Mouse (Mus musculus) cortical plate, adult 2 months (tissue): ENCODE measurements around the gene Lhfp. TPM values are rescaled to one million over a fixed set of nuclear protein-coding genes. Genes with fewer than 3 reads are reported as not detected.

ENCODE experiments used
- H3K27ac ChIP-seq: fragments of 200-500 bp; 2 replicates; pipeline ENCODE4 v1.5.1; 2012; ENCODE audit warnings: low read length, control low read depth, inconsistent platforms; ENCODE audit not compliant: insufficient read depth
- H3K4me1 ChIP-seq: fragments of 200-500 bp; 2 replicates; pipeline ENCODE4 v1.6.1; 2011; ENCODE audit warnings: low read length; ENCODE audit not compliant: control insufficient read depth, insufficient read depth
- H3K4me3 ChIP-seq: fragments of 200-500 bp; 2 replicates; pipeline ENCODE4 v1.5.1; 2011; ENCODE audit warnings: mild to moderate bottlenecking, low read length, control low read depth; ENCODE audit not compliant: insufficient read depth
- CTCF ChIP-seq: fragments of 200-500 bp; IDR thresholded peaks from 2 replicates; pipeline ENCODE4 v1.5.1; 2011; ENCODE audit warnings: mild to moderate bottlenecking, control low read depth, low read length; ENCODE audit not compliant: insufficient read depth; ENCODE audit errors: extremely low read depth
- POLR2A ChIP-seq: fragments of 200-500 bp; IDR thresholded peaks from 2 replicates; pipeline ENCODE4 v1.6.1; 2011; ENCODE audit warnings: mild to moderate bottlenecking, low read length, control low read depth; ENCODE audit not compliant: insufficient read depth; ENCODE audit errors: extremely low read depth
- polyA plus RNA-seq: library from polyadenylated mRNA; depleted of rRNA; stranded (reverse); fragments of >200 nt; gene quantifications from 2 replicates; pipeline ENCODE4 v1.2.3, GENCODE M21; 2012

The Lhfp gene
- polyA plus RNA-seq, 1 experiment: 35.1 TPM

DNA sequence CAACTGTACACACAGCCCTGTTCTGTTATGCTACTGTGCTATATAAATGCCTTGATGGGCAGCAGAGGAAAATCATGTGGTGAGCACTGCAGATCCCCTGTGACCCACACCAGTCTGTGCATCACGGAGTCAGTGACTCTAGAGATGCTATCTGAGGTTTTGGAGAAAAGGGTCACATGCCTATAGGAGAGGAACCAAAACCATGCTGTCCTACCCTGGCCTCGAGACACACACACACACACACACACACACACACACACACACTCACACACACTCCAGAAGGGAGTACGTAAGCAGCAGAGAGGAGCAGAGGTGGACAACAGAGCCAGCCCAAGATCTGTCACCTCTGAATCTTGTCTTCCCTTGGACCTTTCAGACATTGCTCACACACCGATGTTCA, 195.1 kb downstream of the Lhfp start:
- Histone ChIP-seq H3K4me1 (no peaks in the 10 kb centered on the region), H3K4me3 (no peak overlapping the region), H3K27ac (no peak overlapping the region)
- TF ChIP-seq POLR2A: no peak
- TF ChIP-seq CTCF: no peak

DNA sequence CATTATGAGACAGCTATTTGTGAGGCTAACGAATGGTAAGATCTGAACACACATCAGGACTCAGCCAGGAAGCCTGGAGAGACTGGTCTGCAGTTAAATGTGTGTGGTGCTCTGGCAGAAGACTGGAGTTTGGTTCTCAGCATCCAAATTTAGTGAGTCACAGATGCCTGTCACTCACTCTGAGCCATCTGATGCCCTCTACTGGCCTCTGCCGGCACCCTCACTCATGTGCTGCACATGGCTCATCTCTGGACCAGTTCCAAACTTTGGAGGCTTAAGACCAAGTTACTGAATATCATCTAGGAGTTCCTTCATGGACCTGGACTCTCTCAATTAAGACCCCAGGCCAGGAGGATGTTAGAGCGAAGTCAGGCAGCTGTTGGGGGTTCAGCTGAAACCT, 198.8 kb downstream of the Lhfp start:
- Histone ChIP-seq H3K27ac (no peak overlapping the region), H3K4me3 (no peak overlapping the region), H3K4me1 (no peaks in the 10 kb centered on the region)
- TF ChIP-seq POLR2A: no peak
- TF ChIP-seq CTCF: no peak

DNA sequence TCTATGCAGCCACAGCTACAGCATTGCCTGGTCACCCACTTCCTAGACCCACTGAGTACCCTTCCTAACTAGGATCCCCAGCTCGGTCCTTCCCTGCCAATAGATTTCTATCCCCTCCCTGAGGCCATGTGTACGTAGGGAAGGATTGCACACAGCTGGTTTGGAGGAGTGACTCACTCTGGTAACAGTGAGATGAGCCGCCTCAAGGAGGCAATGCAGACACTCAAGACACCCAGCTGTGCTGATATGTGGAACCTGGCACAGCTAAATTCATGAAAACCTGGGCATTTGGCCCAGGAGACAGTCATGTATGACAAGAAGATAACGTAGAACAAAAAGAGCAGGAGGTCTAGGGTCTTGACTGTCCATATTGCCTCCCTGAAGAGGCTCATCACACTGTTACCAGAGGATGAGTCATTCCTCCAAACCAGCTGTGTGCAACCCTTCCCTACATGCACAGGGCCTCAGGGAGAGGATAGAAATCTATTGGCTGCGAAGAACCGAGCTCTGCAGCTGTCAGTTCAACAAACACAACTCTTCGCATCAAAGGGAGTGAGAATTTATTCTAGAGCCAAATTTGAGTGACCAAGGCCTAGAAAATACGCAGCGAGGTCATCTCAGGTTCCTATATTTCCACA, 204.4 kb downstream of the Lhfp start:
- Histone ChIP-seq H3K27ac (no peak overlapping the region), H3K4me1 (no peaks in the 10 kb centered on the region), H3K4me3 (no peak overlapping the region)
- no peak for TF ChIP-seq POLR2A
- TF ChIP-seq CTCF: no peak

DNA sequence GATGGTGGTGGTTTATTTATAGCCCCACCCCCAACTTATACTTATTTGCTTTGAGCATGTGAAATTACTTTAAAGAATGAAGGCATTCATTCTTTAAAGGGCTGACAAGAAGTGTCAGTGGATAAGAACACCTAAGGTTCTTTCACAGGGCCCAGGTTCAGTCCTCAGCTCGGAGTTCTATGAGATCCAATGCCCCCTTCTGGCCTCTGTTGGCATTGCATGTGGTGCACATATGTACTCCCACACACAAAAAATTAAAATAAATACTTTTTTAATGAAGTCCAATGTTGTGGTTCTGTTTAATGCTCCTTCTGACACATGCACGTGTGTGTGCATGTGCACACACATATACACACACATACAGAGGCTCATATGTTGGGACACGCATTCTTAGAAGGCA, 205.8 kb downstream of the Lhfp start:
- Histone ChIP-seq H3K4me1 (no peaks in the 10 kb centered on the region), H3K27ac (no peak overlapping the region), H3K4me3 (no peak overlapping the region)
- no peak for TF ChIP-seq POLR2A
- TF ChIP-seq CTCF: peak; percentile 52; the same call in 1 of the 2 replicates

DNA sequence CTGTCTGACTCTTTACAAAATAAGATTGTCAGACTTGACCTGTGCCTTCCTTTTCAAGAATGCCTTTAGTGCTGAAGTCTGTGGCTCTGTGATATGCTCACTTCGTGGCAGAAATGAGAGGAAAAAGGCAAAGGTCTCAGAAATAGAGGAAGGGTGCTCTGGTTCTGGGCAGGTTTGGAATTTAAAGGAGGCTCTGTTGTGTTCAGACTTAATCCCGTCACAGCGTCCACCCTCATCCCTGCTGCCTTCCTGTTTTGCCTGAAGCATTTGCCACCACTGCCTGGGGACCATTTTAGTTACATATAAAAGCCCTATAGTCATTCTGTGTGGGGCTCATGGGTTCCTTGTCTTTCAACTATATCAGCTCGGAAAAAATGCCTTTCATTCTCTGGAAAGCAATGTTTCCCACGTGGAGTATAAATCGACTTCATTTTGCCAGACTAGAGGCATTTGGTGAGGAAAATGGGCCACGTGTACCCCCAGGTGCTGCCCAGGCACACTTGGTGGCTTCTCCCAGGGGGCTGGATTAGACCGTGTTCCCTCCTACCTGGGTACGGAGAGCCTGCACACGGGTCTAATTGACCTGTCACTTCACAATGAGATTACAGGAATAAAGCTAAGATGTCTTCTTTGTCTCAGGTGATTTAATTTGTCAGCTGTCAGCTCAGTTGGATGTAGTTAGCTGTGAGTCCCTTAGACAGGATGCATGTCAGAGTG, 207.0 kb downstream of the Lhfp start:
- H3K4me1 ChIP-seq: no peaks in the 10 kb centered on the region
- no peak overlapping the region for H3K4me3 ChIP-seq
- H3K27ac ChIP-seq: no peak overlapping the region
- TF ChIP-seq POLR2A: no peak
- TF ChIP-seq CTCF: no peak

DNA sequence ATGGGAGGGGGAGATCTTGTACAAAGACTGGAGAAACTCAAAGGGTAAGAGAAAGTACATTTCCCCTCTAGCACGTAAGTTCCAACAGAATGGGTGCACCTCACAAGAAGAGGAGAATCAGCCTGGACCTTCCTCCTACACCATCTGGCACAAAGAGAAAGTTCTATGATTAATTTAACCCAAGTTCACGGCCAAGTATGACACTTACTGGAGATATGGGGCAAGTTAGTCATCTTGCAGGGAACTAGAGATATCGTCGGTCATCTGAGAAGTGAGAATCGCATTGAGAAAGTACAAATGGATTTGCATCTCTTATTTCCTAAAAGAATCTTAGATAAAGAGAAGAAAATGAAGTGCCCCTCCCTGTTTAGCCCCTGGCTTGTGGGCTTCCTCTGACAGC, 211.2 kb downstream of the Lhfp start:
- no peaks in the 10 kb centered on the region for H3K4me1 ChIP-seq
- no peak overlapping the region for H3K27ac ChIP-seq
- no peak overlapping the region for H3K4me3 ChIP-seq
- no peak for TF ChIP-seq CTCF
- no peak for TF ChIP-seq POLR2A

DNA sequence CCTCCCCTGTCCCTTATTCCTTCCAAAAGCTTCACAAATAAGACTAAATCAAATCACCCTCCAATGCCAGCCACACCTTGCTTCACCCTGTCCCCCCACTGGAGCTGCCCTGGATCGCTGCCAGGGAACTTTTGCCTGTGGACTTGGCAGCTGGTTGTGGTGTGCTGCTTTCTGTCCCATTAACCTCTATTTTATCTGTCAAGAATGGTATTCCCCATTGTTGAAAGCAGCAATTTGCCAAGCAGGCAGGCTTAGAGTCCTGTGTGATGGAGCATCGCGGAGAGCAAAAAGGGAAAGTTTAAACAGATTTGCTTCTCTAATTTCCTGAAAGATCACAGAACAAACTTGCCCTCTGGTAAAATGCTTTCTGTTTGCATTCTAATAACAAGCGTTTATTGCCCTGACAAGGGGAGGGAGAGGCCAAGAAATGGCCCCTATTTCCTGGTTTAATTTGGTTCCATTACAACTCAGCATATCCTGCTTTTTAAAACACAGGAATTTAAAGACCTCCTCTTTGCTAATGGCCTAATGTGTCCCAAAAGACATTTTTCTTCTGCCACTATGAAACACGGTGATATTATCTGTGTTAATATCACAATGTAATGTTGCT, 212.0 kb downstream of the Lhfp start:
- H3K4me3 ChIP-seq: no peak overlapping the region
- no peaks in the 10 kb centered on the region for H3K4me1 ChIP-seq
- no peak for TF ChIP-seq CTCF
- TF ChIP-seq POLR2A: no peak

DNA sequence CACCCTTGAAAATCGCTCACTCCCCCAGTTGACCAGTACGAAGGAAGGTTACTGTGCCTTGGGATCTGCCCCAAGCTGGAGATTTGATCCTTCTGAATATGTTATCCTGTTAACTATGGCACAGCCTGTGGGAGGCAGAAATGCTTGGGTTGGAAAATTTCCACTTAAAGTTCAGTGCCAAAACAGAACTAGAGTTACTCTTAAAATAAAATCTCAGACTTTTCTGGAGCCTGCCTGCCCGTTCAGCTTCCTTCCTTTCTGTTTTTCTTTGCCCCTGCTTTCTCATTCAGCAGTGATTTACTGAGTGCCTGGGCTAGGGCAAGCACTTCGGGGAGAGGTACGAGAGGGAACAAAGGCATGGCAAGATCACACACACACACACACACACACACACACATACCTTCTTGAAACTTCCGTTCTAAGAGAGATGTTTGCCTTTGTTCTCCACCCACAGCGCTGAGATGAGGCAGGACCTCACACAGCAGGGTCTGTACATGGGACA, 217.4 kb downstream of the Lhfp start:
- Histone ChIP-seq H3K27ac (no peak overlapping the region), H3K4me1 (peaks cover 5% of the 10 kb centered on the region; the same call in 1 of the 2 replicates), H3K4me3 (no peak overlapping the region)
- TF ChIP-seq CTCF (no peak), POLR2A (no peak)

More for the DNA sequence above, 212.0 kb downstream of the Lhfp start:
- H3K27ac ChIP-seq: no peak overlapping the region

DNA sequence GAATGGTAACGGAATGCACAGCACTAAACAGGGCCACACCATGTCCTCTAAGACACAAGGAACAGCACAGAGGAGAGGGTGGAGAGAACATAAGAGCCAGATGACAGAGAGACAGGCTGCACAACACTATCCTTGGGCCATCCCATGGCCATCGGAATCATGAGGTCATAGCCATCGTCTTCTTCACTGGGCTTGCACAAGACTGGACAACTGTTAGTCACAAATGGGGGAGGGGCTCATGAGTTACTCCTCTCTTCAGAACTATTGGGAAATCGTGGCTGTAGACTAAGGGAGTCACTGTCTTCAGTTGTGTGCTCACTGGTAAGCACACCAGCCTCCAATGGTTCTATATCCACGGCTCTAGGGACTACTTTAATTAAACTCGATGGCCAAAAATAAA, 224.8 kb downstream of the Lhfp start:
- no peak overlapping the region for H3K4me3 ChIP-seq
- TF ChIP-seq CTCF: no peak
- TF ChIP-seq POLR2A: no peak
- H3K27ac ChIP-seq: no peak overlapping the region
- H3K4me1 ChIP-seq: 0 out of 2 replicates have a peak, but pooled peaks cover 1% of the 10 kb centered on the region
